Mouse (Mus musculus): ENCODE results near the gene Mief2. TPM values are rescaled to one million over a fixed set of nuclear protein-coding genes. Genes with fewer than 3 reads are reported as not detected.
A peak's percentile ranks its signal among the peaks of the same experiment; 100 is the strongest.

Mief2 gene
- polyA plus RNA-seq (2015; fragmentation: Nextera tagmentation; extraction: Ambion mirVana) = 10.3 and 11.0 TPM in 2 replicates

DNA sequence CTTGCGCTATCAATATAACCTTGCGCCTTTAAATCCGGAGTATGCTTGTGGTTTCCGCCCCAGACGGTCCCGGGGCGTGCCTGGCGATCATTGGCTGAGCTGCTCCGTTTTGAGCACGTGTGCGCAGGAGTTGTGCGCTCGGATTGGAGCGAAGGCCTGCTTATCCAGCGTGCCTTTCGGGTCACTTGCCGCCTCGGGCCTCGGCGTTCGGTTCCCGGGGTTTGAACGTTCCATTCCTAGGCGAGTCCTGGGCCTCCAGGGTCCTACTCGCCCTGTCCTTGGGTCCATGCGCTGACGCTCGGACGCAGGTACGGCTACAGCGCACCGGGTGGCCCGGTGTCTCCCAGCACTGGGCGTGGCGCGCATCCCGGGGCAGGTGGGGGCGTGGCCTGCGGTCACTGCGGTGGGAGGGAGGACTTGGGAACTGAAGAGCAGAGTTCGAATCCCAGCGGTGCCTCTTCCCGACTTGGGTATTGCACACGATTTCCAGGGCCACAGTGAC, at the start of gene Mief2:
Mief2 (plus strand) TSS at position 139 of the 502 bp plus-strand sequence.
- peak; percentile 97 for DNase-seq (ENCODE audit: low spot score)

DNA sequence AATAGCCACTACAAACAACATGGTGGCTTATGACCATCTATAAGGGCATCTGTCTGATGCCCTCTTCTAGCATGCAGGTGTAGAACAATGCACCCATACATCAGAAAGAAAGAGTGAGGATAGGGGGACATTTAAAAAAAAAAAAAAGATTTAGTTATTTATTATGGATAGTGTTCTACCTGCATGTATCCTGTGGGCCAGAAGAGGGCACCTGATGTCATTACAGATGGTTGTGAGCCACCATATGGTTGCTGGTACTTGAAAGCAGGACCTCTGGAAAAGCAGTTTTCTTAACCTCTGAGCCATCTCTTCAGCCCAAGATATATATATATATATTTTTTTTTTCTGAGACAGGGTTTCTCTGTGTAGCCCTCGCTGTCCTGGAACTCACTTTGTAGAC, 32.0 kb upstream of the Mief2 start:
- DNase-seq (ENCODE audit: low spot score) = no peak

DNA sequence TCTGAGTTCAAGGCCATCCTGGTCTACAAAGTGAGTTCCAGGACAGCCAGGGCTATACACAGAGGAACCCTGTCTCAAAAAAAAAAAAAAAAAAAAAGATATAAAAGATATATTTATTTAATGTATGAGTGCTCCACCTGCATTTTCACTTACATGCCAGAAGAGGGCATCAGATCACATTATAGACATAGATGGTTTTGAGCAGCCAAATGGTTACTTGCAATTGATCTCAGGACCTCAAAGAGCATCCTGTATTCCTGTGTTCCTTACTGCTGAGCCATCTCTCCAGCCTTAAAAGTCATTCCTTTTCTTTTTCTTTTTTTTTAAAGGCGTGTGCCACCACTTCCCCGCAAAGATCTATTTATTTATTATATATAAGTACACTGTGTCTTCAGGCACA, 30.6 kb upstream of the Mief2 start:
- DNase-seq (ENCODE audit: low spot score) = peak; percentile 63

DNA sequence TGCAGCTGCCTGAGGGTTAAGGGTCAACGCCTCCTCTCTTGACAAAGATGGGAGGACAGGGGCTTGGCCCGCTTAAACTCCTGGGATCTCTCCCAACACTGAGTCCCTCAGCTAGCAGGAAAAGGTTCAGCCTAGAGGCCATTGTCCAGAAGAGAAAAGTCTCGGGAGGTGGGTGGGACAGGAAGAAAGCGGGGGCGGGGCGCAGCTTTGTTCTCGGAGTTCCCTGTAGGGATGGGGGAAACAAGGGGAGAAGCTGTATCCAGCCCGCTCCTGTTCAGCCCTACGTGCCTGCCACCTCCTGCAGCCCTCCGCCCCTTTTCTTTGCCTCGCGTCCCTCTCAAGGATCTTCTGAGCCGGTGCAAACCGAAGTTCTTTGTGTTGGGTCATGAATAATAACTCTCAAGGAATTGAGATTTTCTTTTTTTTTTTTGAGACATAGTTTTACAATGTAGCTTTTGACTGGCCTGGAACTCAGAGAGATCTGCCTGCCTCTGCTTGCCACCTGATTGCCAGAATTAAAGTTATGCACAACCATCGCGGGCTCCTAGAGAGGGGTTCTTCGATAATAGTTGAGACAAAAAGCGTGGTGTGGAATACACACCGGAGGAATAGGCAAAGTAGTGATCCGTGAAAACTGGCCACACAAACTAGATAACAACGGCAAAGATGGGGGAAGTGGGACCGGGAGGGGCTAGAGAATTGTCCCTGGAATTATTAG, 29.2 kb upstream of the Mief2 start:
- DNase-seq (ENCODE audit: low spot score) = no peak

DNA sequence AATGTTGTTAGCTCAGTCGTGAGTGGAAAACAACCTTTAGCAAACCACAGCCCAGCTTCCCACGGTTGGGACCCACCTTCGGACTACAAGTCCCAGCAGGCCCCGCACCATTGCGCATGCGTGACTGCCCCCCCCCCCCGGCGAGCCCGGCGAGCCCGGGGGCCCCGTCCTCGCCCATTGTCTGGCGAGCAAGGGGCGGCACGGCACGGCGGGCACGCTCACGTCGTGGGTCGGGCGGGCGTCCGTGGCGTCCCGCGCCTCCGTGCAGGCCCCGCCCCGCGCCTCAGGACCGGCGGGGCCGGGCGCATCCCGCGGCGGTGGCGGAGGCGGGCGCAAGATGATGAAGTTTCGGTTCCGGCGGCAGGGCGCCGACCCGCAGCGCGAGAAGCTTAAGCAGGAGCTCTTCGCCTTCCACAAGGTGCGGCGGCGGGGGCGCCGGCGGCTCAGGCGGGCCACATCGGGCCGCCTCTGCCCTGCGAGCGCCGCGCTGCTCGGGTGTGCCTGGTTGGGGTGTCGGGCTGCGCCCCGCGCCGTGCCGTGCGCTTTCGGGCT, 28.6 kb upstream of the Mief2 start, which contains the start of gene Llgl1:
Llgl1 (plus strand) TSS at position 200 of the 552 bp plus-strand sequence.
- peak; percentile 94 for DNase-seq (ENCODE audit: low spot score)

DNA sequence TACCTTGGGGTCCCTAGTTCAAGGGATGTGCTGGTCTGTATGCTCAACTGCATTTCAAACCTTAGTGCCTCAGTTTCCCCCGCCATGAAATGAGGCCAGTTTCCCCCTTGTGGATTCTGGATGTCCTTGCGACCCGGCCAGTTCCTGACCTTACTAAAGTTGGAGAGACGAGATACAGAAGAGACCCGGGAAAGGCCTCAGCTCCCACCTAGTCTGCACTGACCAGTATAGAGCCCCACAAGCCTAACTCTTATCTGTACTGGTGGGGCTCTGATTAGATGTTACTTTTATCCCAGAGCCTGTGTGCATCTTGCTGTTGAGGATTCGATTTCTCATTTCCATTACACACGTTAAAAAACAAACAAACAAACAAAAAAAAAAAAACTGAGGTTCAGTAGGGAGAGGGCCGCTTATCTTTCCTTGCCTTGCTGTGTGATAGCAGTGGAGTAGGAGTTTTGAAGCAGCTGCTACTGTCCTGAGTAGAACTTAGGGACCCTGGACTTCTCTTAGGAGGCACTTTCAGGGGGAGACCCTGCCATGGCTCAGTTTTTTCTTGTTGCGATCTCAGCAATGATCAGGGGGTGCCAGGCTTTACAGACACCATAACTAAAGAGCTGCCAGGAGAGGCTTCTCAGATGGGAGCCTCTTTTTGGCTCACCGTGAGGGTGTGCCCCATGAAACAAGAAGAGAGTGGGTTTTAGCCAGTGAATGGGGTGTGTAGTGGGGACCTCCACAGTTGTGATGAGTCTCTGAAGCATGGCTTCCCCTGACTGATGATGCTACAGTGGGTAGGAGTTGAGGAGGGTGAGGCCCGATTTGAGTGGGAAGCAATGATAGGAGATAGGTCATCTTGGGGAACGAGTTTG, 27.6 kb upstream of the Mief2 start:
- DNase-seq (ENCODE audit: low spot score) = no peak

DNA sequence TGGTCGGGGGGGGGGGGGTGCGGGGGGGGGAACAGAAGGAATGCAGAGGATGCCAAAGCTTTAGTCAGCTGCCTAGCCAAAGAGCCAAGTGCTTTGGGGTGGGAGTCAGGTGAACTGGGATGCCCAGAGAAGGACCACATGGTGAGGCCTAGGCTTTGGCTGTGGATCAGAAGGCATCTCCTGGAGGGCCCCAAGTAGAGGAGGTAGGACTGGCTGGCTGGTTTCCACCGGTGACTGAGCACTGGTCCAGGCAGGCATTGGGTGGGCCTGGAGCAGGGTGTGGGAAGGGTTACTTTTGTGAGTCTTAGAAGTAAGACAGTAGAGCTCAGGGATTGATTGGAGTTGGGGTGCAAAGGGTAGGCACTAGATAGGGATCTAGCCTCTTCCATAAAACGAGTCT, 26.6 kb upstream of the Mief2 start:
- DNase-seq (ENCODE audit: low spot score) = no peak

DNA sequence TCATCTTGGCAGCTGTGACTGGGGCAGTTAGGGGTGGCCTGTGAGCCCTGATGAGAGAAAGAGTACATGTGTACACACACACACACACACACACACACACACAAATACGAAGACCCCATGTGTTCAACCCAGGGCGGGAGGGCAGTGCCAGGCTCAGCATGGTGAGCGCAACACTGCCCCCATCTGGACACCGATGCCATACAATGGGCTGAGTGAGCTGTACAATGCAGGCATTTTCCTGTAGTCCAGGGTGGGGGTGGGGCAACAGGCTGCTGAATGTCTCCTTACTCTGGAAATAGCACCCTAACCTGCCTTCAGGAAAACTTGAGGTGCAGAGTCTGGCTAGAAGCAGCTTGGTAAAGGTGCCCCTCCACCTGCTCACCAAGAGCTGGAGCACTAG, 25.1 kb upstream of the Mief2 start:
- peak; percentile 62 for DNase-seq (ENCODE audit: low spot score)

DNA sequence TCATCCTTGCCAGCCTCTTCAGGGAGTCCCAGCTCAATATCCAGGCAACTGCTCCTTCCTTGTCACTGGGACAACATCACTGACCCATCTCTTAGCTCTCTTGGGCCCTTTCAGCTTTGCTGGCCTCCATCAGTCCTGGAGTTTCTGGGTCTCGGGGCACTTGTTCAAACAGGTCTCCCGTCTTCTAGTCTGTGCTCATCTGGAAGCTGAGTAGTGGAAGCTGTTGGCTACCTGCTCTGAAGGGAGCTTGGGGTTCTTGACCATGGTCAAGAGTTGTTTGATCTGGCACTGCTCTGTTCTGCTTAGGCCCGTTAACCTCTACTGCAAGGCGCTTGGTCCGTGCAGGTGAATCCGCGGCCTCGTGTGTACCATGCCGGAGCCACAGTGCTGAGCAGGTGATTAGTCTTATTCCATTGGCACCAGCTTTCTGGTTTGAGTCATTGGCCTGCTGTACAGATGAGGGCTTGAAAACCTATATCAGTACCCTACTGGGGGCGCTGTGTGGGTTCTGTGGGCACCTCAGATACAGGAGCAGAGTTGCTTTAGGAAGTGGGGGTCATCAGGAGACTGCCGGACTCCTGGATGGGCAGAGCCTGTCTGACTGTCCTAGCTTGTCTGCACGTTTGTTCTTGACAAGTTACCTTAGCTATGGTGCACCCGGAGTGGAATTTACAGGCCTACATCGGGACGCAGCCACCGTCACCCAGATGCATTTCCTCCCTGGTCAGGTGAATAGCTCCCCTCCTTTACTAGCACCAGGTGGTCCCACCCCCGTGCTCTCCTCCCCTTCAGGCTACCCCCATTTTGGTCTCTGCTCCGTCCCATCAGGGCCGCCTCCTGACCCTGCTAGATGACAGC, 23.9 kb upstream of the Mief2 start:
- DNase-seq (ENCODE audit: low spot score) = no peak

DNA sequence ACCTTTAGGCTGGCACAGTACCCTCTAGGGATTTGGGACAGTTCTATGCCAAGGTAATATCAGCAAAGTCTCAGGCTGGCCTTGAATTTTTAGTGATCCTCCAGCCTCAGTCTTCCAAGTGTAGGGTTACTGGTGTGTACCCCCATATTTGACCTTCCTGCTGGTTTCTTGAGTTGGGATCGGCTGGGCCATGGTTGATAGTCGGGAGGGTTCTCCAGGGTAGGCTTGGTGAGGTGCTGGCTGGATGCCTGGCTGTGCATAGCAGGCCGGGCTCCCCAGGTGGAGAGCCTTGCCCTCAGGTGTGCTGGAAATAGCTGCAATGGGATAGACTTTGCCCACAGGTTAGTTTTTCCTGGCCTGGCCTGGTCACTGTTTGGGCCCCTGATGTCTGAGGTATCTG, 22.9 kb upstream of the Mief2 start:
- no peak for DNase-seq (ENCODE audit: low spot score)

DNA sequence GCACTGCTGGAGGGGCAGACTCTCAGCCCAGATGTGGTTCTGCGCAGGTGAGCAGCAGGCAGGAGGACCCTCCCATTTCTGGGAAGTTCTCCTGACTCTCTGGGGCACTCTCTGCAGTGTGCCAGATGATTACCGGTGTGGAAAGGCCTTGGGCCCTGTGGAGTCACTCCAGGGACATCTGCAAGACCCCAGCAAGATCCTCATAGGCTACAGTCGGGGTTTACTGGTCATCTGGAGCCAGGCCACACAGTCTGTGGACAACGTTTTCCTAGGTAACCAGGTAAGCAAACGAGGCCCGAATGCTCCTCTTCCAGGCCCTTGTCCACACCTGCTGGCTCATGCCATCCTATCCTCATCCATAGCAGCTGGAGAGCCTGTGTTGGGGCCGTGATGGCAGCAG, 22.1 kb upstream of the Mief2 start:
- DNase-seq (ENCODE audit: low spot score) = no peak

DNA sequence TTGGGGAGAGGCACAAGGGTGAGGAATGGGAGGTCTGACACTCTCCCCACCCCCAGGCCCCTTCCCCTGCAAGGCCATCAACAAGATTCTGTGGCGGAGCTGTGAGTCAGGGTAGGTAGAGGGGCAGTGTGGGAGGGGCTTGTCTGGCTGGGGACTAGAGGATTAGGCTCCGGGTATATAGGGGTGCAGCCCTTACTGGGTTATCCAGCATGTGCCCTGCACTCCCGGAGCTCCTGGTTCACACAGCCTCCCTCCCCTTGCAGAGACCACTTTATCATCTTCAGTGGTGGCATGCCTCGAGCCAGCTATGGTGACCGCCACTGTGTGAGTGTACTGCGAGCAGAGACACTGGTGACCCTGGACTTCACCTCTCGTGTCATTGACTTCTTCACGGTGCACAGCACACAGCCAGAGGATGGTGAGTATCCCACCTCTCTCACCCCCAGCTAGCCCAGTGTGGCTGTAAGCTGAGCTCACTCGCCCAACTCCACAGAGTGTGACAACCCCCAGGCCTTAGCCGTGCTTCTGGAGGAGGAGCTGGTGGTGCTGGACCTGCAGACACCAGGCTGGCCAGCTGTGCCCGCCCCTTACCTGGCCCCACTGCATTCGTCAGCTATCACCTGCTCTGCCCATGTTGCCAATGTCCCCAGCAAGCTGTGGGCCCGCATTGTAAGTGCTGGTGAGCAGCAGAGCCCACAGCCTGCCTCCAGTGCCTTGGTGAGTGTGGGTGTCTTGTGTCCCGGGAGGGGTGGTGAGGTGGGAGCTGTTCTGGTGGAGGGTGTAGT, 21.3 kb upstream of the Mief2 start:
- DNase-seq (ENCODE audit: low spot score) = no peak

DNA sequence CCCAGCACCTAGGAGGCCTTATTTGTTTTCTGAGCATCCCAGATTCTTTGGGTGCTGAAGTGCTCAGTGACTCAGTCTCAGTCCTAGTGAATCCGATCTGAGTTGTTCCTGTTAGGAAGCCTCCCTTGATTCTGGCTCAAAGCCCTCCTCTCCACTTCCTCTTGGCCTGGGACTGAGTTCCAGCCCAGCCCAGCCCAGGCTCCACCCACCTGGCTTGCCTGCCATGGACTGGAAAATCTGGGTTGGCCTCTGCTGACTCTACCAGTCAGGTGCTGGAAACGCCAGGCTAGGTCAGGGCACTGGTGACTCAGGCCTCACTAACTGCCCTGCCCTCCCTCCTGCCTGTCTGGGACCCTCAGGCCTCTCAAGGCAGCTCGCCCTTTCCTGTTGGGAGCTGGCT, 20.5 kb upstream of the Mief2 start:
- DNase-seq (ENCODE audit: low spot score) = no peak

DNA sequence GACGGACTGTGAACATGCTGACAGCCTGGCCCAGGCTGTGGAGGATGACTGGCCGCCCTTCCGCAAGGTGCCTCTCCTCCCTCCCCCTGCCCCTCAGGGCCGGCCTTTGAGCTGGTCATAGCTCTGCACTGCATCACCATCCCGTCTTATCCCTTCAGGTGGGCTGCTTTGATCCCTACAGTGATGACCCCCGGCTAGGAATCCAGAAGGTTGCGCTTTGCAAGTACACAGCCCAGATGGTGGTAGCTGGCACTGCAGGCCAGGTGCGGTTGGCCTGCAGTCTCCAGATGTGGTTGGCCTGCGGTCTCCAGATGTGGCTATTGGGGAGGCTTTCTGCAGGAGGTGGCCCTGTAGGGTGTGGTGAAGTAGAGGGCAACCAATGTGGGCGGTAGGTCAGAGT, 19.6 kb upstream of the Mief2 start:
- no peak for DNase-seq (ENCODE audit: low spot score)

DNA sequence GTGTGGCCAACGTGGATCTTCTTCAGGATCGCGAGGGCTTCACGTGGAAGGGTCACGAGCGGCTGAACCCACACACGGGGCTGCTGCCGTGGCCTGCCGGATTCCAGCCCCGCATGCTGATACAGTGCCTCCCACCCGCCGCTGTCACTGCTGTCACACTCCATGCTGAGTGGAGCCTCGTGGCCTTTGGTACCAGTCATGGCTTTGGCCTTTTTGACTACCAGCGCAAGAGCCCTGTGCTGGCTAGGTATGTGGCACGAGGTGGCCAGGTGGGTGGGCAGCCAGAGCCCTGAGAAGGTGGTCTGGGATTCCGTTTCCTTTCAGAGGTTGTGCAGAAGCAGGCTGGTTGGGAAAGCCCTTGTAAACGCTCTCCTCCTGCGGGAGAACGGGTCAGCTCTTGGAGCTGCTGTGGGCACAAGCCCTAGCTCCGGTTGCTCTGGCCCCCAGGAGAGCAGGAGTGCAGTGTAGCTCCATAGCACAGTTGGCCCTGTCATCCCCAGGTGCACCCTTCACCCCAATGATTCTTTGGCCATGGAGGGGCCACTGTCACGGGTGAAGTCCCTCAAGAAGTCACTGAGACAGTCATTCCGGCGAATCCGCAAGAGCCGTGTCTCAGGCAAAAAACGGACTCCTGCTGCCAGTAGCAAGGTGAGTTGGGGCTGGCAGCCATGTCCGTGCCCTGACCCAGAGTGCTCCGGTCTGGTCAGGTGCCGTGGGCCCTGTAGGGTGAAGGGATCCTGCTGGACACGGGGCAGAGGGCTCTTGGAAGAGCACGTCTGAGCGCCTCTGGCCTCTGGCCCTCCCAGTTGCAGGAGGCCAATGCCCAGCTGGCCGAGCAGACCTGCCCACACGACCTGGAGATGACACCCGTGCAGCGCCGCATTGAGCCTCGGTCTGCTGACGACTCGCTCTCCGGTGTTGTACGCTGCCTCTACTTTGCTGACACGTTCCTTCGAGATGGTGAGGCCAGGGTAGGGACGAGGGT, 18.4 kb upstream of the Mief2 start:
- no peak for DNase-seq (ENCODE audit: low spot score)

DNA sequence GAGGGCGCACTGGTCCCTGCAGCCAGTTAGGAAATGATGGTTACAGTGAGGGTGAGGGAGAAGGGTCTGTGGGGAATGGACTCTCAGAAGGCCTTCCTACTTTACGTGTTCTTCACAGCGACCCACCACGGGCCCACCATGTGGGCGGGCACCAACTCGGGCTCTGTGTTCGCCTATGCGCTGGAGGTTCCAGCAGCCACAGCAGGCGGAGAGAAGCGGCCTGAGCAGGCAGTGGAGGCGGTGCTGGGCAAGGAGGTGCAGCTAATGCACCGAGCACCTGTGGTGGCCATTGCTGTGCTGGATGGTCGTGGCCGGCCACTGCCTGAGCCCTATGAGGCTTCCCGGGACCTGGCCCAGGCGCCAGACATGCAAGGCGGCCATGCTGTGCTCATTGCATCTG, 17.0 kb upstream of the Mief2 start:
- no peak for DNase-seq (ENCODE audit: low spot score)

DNA sequence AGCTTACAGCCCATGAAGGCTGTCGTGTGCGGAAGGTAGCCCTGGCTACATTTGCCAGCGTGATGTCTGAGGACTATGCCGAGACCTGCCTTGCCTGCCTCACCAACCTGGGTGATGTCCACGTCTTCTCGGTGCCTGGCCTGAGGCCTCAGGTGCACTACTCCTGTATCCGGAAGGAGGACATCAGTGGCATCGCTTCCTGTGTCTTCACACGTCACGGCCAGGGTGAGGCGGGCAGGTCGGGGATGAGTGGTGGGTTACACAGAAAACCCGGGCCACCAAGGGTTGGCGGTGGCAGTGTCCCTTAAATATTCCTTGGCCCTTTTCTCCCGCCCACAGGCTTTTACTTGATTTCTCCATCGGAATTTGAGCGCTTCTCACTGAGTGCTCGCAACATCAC, 16.2 kb upstream of the Mief2 start:
- no peak for DNase-seq (ENCODE audit: low spot score)

DNA sequence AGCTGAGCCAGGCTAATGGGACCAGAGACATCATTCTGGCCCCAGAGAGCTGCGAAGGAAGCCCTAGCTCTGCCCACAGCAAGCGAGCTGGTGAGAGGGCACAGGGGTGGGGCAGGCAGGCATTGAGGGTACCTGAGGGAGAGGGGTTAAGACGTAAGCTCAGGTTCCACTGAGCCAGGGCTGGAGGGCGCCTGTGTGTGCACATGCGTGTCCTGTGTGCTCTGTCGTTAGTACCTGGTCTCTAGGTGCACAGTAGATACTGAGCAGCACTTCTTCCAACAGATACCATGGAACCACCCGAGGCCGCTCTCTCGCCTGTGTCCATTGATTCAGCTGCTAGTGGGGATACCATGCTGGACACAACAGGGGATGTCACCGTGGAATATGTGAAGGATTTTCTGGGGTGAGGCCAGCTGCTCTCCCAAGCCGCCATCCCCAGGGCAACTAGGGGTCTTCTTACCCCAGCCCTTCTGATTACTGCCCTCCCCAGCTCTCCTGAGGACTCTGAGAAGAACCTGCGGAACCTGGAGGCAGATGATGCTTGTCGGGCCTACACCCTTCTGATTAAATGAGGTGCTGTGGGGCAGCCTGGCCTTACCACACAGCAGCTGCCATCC, 15.5 kb upstream of the Mief2 start:
- no peak for DNase-seq (ENCODE audit: low spot score)

DNA sequence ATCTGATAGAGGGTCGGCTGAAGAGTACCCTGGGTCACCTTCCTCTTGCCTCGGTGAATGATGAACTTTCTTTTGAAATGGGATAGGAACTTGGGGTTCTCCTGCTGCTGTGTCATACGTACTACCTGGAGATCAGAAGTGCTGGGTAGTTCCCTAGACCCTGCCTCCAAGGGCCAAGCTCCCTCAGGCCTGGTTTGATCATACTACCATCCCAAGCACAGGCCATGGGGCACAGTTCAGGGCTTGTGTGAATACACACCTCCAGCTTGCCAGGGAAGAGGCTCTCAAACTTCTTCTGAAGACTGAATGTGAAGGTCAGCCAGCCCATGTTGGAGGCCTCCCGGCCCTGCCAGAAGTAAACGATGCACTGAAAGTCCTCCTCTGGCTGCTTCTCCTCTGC, 12.4 kb upstream of the Mief2 start:
- DNase-seq (ENCODE audit: low spot score) = no peak

All from thymus, postnatal 0 days (tissue).